Mouse (Mus musculus) stomach, embryonic 16.5 days (tissue): ENCODE data around the gene Fam50b. TPM values are rescaled to one million over a fixed set of nuclear protein-coding genes. Genes with fewer than 3 reads are reported as not detected.

Experiments used
- ATAC-seq: fragments of 200-750 bp; cut with Nextera tagmentation; 2 replicates; pipeline ENCODE4 v1.8.0; 2017; ENCODE audit warnings: moderate number of reproducible peaks, moderate TSS enrichment; ENCODE audit not compliant: insufficient read depth, low FRiP score
- H3K27ac ChIP-seq: fragments of 300-500 bp; sonication (generic); 2 replicates; pipeline ENCODE4 v1.5.1; 2014; ENCODE audit warnings: low read length
- H3K27me3 ChIP-seq: fragments of 300-500 bp; sonication (generic); 2 replicates; pipeline ENCODE4 v1.6.1; 2014; ENCODE audit warnings: low read length, control low read depth, mixed read lengths; ENCODE audit not compliant: control insufficient read depth, insufficient read depth
- H3K36me3 ChIP-seq: fragments of 300-500 bp; sonication (generic); 2 replicates; pipeline ENCODE4 v1.6.1; 2014; ENCODE audit warnings: low read length; ENCODE audit not compliant: control insufficient read depth, insufficient read depth
- H3K4me1 ChIP-seq: fragments of 300-500 bp; sonication (generic); 2 replicates; pipeline ENCODE4 v1.6.1; 2014; ENCODE audit warnings: low read length, control low read depth, mixed read lengths; ENCODE audit not compliant: control insufficient read depth, insufficient read depth
- H3K4me2 ChIP-seq: fragments of 300-500 bp; sonication (generic); 2 replicates; pipeline ENCODE4 v1.6.1; 2014; ENCODE audit warnings: low read depth, low read length, mixed read lengths
- H3K4me3 ChIP-seq: fragments of 300-500 bp; sonication (generic); replicated peaks from 2 replicates; pipeline ENCODE4 v1.5.1; 2014; ENCODE audit warnings: mild to moderate bottlenecking, low read length
- H3K9ac ChIP-seq: fragments of 300-500 bp; sonication (generic); 2 replicates; pipeline ENCODE4 v1.6.1; 2014; ENCODE audit warnings: low read length
- H3K9me3 ChIP-seq: fragments of 300-500 bp; sonication (generic); replicated peaks from 2 replicates; pipeline ENCODE4 v1.6.1; 2016; ENCODE audit warnings: low read length, control low read depth; ENCODE audit not compliant: control insufficient read depth
- WGBS: fragments of 180-500 bp; shearing (Covaris S2); extraction: QIAGEN DNeasy Blood & Tissue Kit; methylation state at CpG from one replicate; pipeline ENCODE4 v1.1.7; 2014; 5-methylcytosine and 5-hydroxymethylcytosine counted together
- polyA plus RNA-seq: library from polyadenylated mRNA; unstranded; fragments of >200 nt; fragmentation: Nextera tagmentation; extraction: Ambion mirVana; gene quantifications from 2 replicates; pipeline ENCODE4 v1.2.1, GENCODE M21; 2015

Fam50b gene
- not detected in 2 replicates for polyA plus RNA-seq

DNA sequence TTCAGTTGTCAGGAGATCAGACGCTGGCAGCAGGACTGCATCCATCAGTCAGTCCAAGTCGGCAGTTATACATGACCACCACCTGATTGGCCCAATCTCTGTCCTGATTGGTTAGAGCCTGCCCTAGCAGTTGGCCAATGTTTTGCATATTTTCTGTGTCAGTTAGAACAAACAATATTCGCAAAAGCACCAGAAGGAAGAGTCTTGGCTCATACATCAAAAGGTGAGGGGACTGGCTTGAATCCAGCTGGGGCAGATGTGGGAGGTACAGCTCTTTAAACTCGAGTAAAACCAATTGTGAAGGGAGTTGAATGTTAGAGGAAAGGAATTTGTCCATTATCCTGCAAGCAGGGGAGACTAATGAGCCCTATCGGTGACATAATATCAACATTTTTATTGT is at the start of gene Fam50b:
TSS of gene Fam50b (plus strand) at position 165 of the 400 bp plus-strand sequence.
- 0 out of 2 replicates have a peak, but pooled peaks have one; percentile 37 for ATAC-seq
- H3K27me3 ChIP-seq = no peaks in the 10 kb centered on the region
- H3K27ac ChIP-seq = no peak within 1 kb of the TSS
- H3K4me3 ChIP-seq = no peak within 1 kb of the TSS
- no peaks in the 10 kb centered on the region for H3K36me3 ChIP-seq
- 22% methylated on average over 5 of the region's 5 CpGs for WGBS
- no peaks in the 10 kb centered on the region for H3K4me1 ChIP-seq
- H3K9ac ChIP-seq = no peak within 1 kb of the TSS
- H3K9me3 ChIP-seq = no peaks in the 10 kb centered on the region
- H3K4me2 ChIP-seq = no peak within 1 kb of the TSS

DNA sequence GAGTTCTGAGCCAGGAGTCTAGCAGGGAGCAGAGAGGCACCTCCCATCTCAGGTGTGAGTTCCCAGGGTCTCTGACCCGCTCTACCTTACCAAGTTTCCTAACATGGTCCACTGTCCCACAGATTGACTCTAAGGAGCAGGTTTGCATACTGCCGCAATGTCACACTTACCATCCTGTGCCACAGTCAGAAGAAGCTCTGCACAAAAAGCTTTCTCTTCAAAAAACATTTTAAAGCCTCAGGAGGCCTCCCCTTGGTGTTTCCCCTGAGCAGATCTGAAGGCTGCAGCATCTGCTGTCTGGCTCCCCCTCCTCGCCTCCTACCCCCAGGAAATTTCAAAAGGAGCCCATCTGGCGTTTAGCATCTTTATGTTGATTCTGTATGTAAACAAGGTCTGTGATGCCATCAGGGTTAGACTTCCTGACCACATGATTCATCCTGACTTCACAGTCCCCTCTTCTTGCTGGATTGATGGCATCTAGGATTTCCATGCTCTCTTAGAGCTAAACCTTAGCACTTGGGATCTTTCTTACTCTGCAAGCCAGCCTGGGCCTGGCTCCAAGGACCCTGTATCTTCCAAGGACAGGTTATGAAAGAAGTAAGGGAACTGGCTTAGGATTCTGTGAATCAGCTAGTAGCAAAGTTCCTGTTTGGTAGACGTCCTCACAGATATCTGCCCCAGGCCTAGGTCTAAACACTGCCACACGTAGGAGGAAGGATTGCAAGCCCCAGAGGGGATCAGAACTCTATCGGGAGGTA is 49.5 kb upstream of the Fam50b start:
- 75% methylated on average over 7 of the region's 7 CpGs for WGBS
- ATAC-seq = no peak

DNA sequence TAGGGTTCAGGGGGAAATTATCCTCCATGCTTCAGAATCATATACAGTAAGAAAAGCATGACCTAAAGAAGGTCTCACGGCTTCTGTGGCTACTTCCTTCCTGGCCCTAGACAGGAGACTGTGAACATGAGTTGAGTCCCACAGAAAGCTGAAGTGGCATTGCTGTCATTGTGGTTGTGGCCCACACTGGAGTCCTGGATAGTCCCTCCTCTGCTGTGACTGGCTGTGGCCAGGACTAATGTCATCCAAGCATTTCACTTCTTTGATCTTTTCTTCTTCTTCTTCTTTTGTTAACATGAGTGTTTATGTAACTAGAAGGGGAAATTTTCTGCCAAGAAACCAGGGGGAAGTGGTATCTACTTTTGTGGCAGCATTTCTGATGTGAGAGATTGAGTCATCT is 43.6 kb upstream of the Fam50b start:
- Histone ChIP-seq H3K36me3 (no peaks in the 10 kb centered on the region), H3K27me3 (no peaks in the 10 kb centered on the region), H3K27ac (no peak overlapping the region), H3K4me3 (no peak overlapping the region), H3K9me3 (no peaks in the 10 kb centered on the region), H3K4me1 (no peaks in the 10 kb centered on the region), H3K4me2 (no peak overlapping the region), H3K9ac (no peak overlapping the region)
- no peak for ATAC-seq
- WGBS = 73% methylated on average over 1 of the region's 1 CpGs

More for the DNA sequence above, 49.5 kb upstream of the Fam50b start:
- H3K4me1 ChIP-seq = no peaks in the 10 kb centered on the region
- H3K27me3 ChIP-seq = no peaks in the 10 kb centered on the region
- no peak overlapping the region for H3K4me3 ChIP-seq
- no peak overlapping the region for H3K9ac ChIP-seq
- H3K27ac ChIP-seq = no peak overlapping the region
- no peaks in the 10 kb centered on the region for H3K9me3 ChIP-seq
- H3K4me2 ChIP-seq = no peak overlapping the region
- H3K36me3 ChIP-seq = no peaks in the 10 kb centered on the region

DNA sequence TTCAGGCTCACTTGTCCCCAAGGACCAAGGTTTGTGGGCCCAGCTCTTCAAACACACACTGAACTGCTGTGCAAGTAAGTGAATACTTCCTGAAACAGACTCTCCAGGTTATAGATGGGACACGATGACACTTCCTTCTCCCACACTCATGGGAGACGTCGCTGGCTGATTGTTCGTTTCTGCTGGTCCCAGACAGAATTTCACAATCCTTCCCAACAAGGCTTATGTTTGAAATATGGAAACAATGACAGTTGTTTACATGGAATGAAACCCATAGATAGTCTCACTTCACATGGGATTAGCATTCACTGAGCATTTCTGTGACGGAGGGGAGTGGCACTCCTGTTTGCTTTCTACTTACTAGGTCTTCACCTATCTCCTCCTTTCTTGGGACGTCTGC is 41.5 kb upstream of the Fam50b start:
- Histone ChIP-seq H3K27ac (no peak overlapping the region), H3K9me3 (no peaks in the 10 kb centered on the region), H3K4me2 (no peak overlapping the region), H3K4me3 (no peak overlapping the region), H3K36me3 (no peaks in the 10 kb centered on the region), H3K27me3 (no peaks in the 10 kb centered on the region), H3K4me1 (no peaks in the 10 kb centered on the region), H3K9ac (no peak overlapping the region)
- 45% methylated on average over 6 of the region's 6 CpGs for WGBS
- no peak for ATAC-seq

DNA sequence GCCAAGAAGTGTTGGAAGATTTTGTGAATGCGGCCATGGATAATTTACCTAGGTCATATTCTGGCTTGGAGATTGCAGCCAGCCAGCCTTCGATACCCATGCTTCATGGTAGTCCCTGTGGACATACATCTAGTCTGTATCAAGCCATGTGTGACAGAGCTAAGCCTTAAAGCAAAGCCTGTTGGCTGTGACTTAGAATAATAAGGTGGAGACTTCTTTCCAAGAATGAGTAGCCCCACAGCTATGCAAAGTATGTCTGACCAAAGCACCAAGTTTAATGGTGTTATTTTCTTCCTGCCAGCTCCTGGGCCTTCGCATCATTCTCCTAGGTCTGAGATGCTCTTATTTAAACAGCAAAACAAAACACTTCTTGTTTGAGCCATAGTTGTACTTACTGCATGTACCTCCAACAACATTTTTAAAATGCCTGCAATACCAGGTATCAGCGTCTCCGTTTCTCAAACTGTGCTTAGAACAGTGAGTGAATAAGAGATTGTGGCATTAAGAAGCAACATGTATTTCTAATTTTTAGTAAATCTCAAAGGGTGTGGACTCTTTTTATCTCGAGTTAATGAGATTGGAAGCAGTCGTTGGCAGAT is 37.8 kb upstream of the Fam50b start:
- H3K36me3 ChIP-seq = no peaks in the 10 kb centered on the region
- no peak overlapping the region for H3K9ac ChIP-seq
- no peak overlapping the region for H3K27ac ChIP-seq
- no peaks in the 10 kb centered on the region for H3K27me3 ChIP-seq
- no peak overlapping the region for H3K4me3 ChIP-seq
- no peaks in the 10 kb centered on the region for H3K4me1 ChIP-seq
- ATAC-seq = no peak
- H3K4me2 ChIP-seq = no peak overlapping the region
- no peaks in the 10 kb centered on the region for H3K9me3 ChIP-seq
- WGBS = 70% methylated on average over 7 of the region's 7 CpGs

DNA sequence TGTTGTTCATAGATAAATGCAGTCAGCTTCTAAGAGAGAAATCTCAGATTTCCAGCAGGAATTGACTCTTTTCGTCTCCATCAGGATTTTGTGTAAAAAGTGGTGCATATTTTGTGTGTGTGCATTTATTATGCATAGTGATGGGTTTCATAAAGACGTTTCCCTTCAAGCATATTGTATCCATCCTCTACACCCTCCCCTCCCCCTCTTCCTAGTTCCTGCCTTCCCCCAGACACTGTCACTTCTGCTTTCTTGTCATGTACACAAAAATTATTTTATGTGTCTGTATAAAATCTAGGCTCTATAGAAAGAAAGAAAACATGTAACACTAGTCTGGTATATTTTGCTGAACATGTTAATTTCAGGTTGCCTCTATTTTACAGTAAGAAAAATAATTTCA is 34.6 kb upstream of the Fam50b start:
- no peak for ATAC-seq
- whole genome bisulfite sequencing = 58% methylated on average over 2 of the region's 2 CpGs
- no peak overlapping the region for H3K4me3 ChIP-seq
- no peaks in the 10 kb centered on the region for H3K4me1 ChIP-seq
- no peak overlapping the region for H3K9ac ChIP-seq
- H3K36me3 ChIP-seq = no peaks in the 10 kb centered on the region
- no peak overlapping the region for H3K27ac ChIP-seq
- no peaks in the 10 kb centered on the region for H3K9me3 ChIP-seq
- no peaks in the 10 kb centered on the region for H3K27me3 ChIP-seq
- H3K4me2 ChIP-seq = no peak overlapping the region

DNA sequence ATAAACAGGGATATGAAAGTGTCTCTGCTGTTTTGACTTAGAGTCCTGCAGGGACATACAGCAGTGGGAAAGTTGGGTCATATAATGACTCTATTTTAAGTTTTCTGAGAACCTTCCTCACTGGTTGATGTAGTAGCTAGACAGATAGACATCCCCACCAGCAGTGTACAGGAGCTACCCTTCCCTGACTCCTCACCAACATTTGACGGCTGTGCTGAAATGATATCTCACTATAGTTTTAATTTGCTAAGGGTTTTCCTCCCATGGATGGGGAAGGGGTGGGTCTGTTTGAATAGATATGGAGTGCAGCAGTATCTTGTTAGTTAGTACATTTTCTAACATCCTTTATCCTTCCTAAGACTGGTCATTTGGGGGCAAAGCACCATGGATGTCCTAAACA is 34.0 kb upstream of the Fam50b start:
- Histone ChIP-seq H3K4me2 (no peak overlapping the region), H3K36me3 (no peaks in the 10 kb centered on the region), H3K4me3 (no peak overlapping the region), H3K9me3 (no peaks in the 10 kb centered on the region), H3K27me3 (no peaks in the 10 kb centered on the region), H3K9ac (no peak overlapping the region), H3K27ac (no peak overlapping the region), H3K4me1 (no peaks in the 10 kb centered on the region)
- WGBS = 88% methylated on average over 1 of the region's 1 CpGs
- no peak for ATAC-seq

DNA sequence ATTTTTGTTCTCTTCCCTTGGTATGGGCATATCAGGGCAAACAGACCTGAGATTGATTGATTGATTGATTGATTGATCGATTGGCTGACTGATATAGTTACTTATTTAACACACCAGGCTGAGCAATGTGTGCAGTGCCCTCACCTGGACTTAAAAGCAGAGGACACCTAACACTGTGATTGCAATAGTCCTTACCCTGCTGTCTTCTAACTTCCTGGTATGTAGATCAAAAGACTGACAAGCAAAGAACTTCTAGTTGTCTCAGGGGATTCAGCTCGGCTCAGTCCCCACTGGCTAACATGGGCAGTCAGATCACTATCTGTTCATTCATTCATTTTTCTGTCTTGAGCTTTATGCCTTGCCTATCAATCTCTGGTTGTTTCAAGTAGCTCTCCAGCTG is 31.3 kb upstream of the Fam50b start:
- ATAC-seq = no peak
- H3K4me3 ChIP-seq = no peak overlapping the region
- no peaks in the 10 kb centered on the region for H3K27me3 ChIP-seq
- H3K9me3 ChIP-seq = no peaks in the 10 kb centered on the region
- no peak overlapping the region for H3K4me2 ChIP-seq
- no peak overlapping the region for H3K27ac ChIP-seq
- H3K4me1 ChIP-seq = no peaks in the 10 kb centered on the region
- 50% methylated on average over 2 of the region's 2 CpGs for WGBS
- H3K9ac ChIP-seq = no peak overlapping the region
- H3K36me3 ChIP-seq = no peaks in the 10 kb centered on the region

DNA sequence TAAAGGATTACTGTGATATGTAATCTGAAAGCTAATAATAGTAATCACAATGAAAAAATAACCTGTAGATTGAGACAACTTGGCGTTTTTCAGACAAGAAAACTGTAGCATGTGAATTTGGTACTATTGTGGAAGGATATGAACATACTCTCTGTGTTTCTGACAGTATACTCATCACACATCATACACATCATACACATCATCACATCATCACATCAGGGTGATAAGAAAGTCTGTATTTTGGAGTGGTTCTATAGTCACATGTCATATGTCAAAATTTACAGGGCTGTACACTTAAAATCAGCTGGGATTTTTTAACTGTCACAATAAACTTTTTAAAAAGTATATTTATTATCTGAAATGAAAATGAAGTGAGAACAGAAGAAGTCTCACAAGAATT is 30.9 kb upstream of the Fam50b start:
- WGBS = 76% methylated on average over 1 of the region's 1 CpGs
- H3K36me3 ChIP-seq = no peaks in the 10 kb centered on the region
- no peaks in the 10 kb centered on the region for H3K27me3 ChIP-seq
- H3K9me3 ChIP-seq = no peaks in the 10 kb centered on the region
- no peak for ATAC-seq
- H3K9ac ChIP-seq = no peak overlapping the region
- H3K4me1 ChIP-seq = 0 out of 2 replicates have a peak, but pooled peaks cover 2% of the 10 kb centered on the region
- H3K4me3 ChIP-seq = no peak overlapping the region
- H3K4me2 ChIP-seq = no peak overlapping the region
- H3K27ac ChIP-seq = no peak overlapping the region
